Mouse (Mus musculus) intestine, embryonic 14.5 days (tissue): ENCODE results near the gene Trak2. TPM values are rescaled to one million over a fixed set of nuclear protein-coding genes. Genes with fewer than 3 reads are reported as not detected.

Source experiments
- polyA plus RNA-seq: library from polyadenylated mRNA; unstranded; fragments of >200 nt; fragmentation: Nextera tagmentation; extraction: Ambion mirVana; gene quantifications from 2 replicates; pipeline ENCODE4 v1.2.1, GENCODE M21; 2014

The Trak2 gene
- polyA plus RNA-seq, 1 experiment from 2014 or later: 13.9 TPM

Other genes starting within 250 kb of the Trak2 start
- 39.4 and 42.8 TPM in 2 replicates for gene Casp8, start 178.1 kb downstream of the Trak2 start, polyA plus RNA-seq
- gene Stradb, start 92 bp upstream of the Trak2 start, polyA plus RNA-seq: 26.4 and 29.2 TPM in 2 replicates
- not detected in 2 replicates for gene C2cd6, start 121.5 kb upstream of the Trak2 start, polyA plus RNA-seq
- gene Tmem237, start 147.0 kb upstream of the Trak2 start, polyA plus RNA-seq: 40.3 and 43.6 TPM in 2 replicates
- 0.31 and 0.41 TPM in 2 replicates for gene Mpp4, start 190.0 kb upstream of the Trak2 start, polyA plus RNA-seq